Mouse (Mus musculus) kidney, adult 2 months (tissue): ENCODE measurements around the gene Swi5.

ENCODE experiments used
- CTCF ChIP-seq: fragments of 200-500 bp; conservative IDR thresholded peaks from 2 replicates; pipeline ENCODE4 v1.5.1; 2011; ENCODE audit warnings: low read depth, mild to moderate bottlenecking, control low read depth, low read length, moderate library complexity, mixed read lengths; ENCODE audit not compliant: insufficient read depth, insufficient read length
- POLR2A ChIP-seq: fragments of 200-500 bp; IDR thresholded peaks from one replicate; pipeline ENCODE4 v1.6.1; 2011; ENCODE audit warnings: low read depth, low read length, control low read depth

GRCm38 (mm10) chr2:32253352-32253751, 34.5 kb downstream of the Swi5 start:
- TF ChIP-seq CTCF (no peak), POLR2A (no peak)
